Comparison of ENCODE assay signal across 10 mouse cellular contexts in the genomic region with DNA sequence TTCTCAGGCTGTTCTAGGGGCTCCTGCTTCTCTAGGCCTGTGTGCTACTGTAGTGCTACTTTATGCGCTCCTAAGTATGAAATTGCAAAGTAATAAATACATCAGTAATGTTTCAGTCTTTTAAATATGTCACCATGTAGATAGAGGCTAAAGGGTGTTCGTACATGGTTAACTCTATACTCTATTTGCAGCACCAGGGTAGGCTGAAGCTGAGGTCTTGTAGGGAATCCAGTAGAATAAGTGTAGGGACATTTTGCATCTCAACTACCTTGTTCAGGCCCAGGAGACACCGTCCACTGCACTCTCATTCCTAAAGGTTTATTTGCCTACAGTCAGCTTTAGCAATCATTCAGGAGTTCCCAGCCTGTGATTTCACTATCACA. TPM values are rescaled to one million over a fixed set of nuclear protein-coding genes. Genes with fewer than 3 reads are reported as not detected.
DNase-seq lines count a peak whose midpoint lies in the region; ATAC-seq and TF ChIP-seq lines count a peak whose summit lies in the region.
"Had no signal": no experiment of that assay in that cellular context is flagged by ENCODE, and none has a peak within 500 bp of the region (broad histone marks: within the 10 kb centered on the region; RNA-seq: fewer than 3 reads in every experiment).

No protein-coding gene starts in this region.

- DNase-seq in heart, postnatal 4 days = no peak
- DNase-seq in gastrocnemius, adult 8-10 months (ENCODE audit: low spot score in 2 of 2) = no peak
- DNase-seq in thymus, postnatal 14 days = no peak
- DNase-seq: lung, adult 18-20 months had no signal

- TF ChIP-seq CTCF in ES-Bruce4 (IDR thresholded peaks at IDR 0.05; ENCODE audit: low read depth, low read length) = no peak

- no peak overlapping the region for H3K27ac ChIP-seq in heart, embryonic 13.5 days (replicated peaks)
- no peak overlapping the region for H3K27ac ChIP-seq in ES-Bruce4 (ENCODE audit: insufficient read depth, low read length)
- peak overlapping the region; percentile 59 for H3K27ac ChIP-seq in forebrain, embryonic 13.5 days
- no peak overlapping the region for H3K27ac ChIP-seq in limb, embryonic 15.5 days

- no peaks in the 10 kb centered on the region for H3K9me3 ChIP-seq in heart, embryonic 13.5 days
- no peaks in the 10 kb centered on the region; the same call in 1 of the 2 replicates for H3K9me3 ChIP-seq in ES-Bruce4 (replicated peaks; ENCODE audit: control insufficient read depth, insufficient read depth, low read length, poor library complexity, severe bottlenecking)
- H3K9me3 ChIP-seq in forebrain, embryonic 13.5 days (replicated peaks) = no peaks in the 10 kb centered on the region
- no peaks in the 10 kb centered on the region for H3K9me3 ChIP-seq in limb, embryonic 15.5 days

- 54% methylated on average over 3 of the region's 3 CpGs for WGBS in heart, embryonic 13.5 days
- 59% methylated on average over 3 of the region's 3 CpGs for WGBS in forebrain, embryonic 13.5 days
- WGBS in limb, embryonic 15.5 days = 58% methylated on average over 3 of the region's 3 CpGs

- peaks cover 22% of the 10 kb centered on the region for H3K27me3 ChIP-seq in heart, embryonic 13.5 days (replicated peaks)
- no peaks in the 10 kb centered on the region for H3K27me3 ChIP-seq in ES-Bruce4 (ENCODE audit: control insufficient read depth, insufficient read depth, low read length, poor library complexity, severe bottlenecking)
- no peaks in the 10 kb centered on the region for H3K27me3 ChIP-seq in forebrain, embryonic 13.5 days
- peaks cover 10% of the 10 kb centered on the region for H3K27me3 ChIP-seq in limb, embryonic 15.5 days
- H3K27me3 ChIP-seq: CH12.LX had no signal

- H3K4me3 ChIP-seq in heart, embryonic 13.5 days = peak overlapping the region; percentile 59
- peak overlapping the region; percentile 75 for H3K4me3 ChIP-seq in ES-Bruce4 (ENCODE audit: low read depth, low read length)
- peak overlapping the region; percentile 62 for H3K4me3 ChIP-seq in forebrain, embryonic 13.5 days
- H3K4me3 ChIP-seq in limb, embryonic 15.5 days = peak overlapping the region; percentile 40

- TF ChIP-seq EP300 in ES-Bruce4 (IDR thresholded peaks at IDR 0.05; ENCODE audit: insufficient read depth, low read depth, low read length) = no peak

- H3K4me2 ChIP-seq in heart, embryonic 13.5 days = peak overlapping the region; percentile 75
- peak overlapping the region; percentile 68 for H3K4me2 ChIP-seq in forebrain, embryonic 13.5 days
- H3K4me2 ChIP-seq in limb, embryonic 15.5 days = peak overlapping the region; percentile 75

- no peak for TF ChIP-seq POLR2A in ES-Bruce4 (IDR thresholded peaks at IDR 0.05; ENCODE audit: insufficient read depth, low read length)

- no peaks in the 10 kb centered on the region for H3K36me3 ChIP-seq in heart, embryonic 13.5 days
- H3K36me3 ChIP-seq in ES-Bruce4 (ENCODE audit: control insufficient read depth, insufficient read depth, low read length, poor library complexity, severe bottlenecking) = no peaks in the 10 kb centered on the region
- no peaks in the 10 kb centered on the region for H3K36me3 ChIP-seq in forebrain, embryonic 13.5 days (ENCODE audit: poor library complexity, severe bottlenecking)
- H3K36me3 ChIP-seq in limb, embryonic 15.5 days = no peaks in the 10 kb centered on the region

- ATAC-seq in heart, embryonic 13.5 days (ENCODE audit: extremely low read depth, insufficient number of reproducible peaks, low FRiP score, low TSS enrichment) = no peak
- peak; percentile 9; the same call in 1 of the 2 replicates for ATAC-seq in forebrain, embryonic 13.5 days
- ATAC-seq in limb, embryonic 15.5 days (ENCODE audit: insufficient number of reproducible peaks, low FRiP score, low TSS enrichment, low read depth) = no peak
- ATAC-seq in activated CD4-positive, CD25-positive, alpha-beta regulatory T cell, adult 4 months = no peak

- H3K4me1 ChIP-seq in heart, embryonic 13.5 days = no peaks in the 10 kb centered on the region
- H3K4me1 ChIP-seq in ES-Bruce4 (ENCODE audit: control insufficient read depth, insufficient read depth, low read length) = no peaks in the 10 kb centered on the region
- H3K4me1 ChIP-seq in forebrain, embryonic 13.5 days = peaks cover 20% of the 10 kb centered on the region
- peaks cover 8% of the 10 kb centered on the region for H3K4me1 ChIP-seq in limb, embryonic 15.5 days

- H3K9ac ChIP-seq in heart, embryonic 13.5 days = peak overlapping the region; percentile 57; the same call in 1 of the 2 replicates
- H3K9ac ChIP-seq in ES-Bruce4 (ENCODE audit: low read depth, poor library complexity, severe bottlenecking) = peak overlapping the region; percentile 64
- H3K9ac ChIP-seq in forebrain, embryonic 13.5 days = peak overlapping the region; percentile 81
- H3K9ac ChIP-seq in limb, embryonic 15.5 days = no peak overlapping the region

RNA-seq across cellular contexts. Expression of a gene that starts 0.2 kb away (rescaled TPM):
- 0.17 and 0.19 TPM in 2 replicates for polyA plus RNA-seq in heart, embryonic 13.5 days (2015; fragmentation: Nextera tagmentation; extraction: Ambion mirVana)
- under 1 TPM; 0.10 to 0.18 TPM for total RNA-seq in heart, postnatal 4 days (2021)
- 0.75 and 0.91 TPM in 2 replicates for polyA plus RNA-seq in ES-Bruce4 (2011; ENCODE audit: insufficient read depth, insufficient read length, low read depth, missing spikeins)
- 4.3 and 4.9 TPM in 2 replicates for polyA plus RNA-seq in forebrain, embryonic 13.5 days (2015; fragmentation: Nextera tagmentation; extraction: Ambion mirVana)
- polyA plus RNA-seq in limb, embryonic 15.5 days (2015; fragmentation: Nextera tagmentation; extraction: Ambion mirVana) = 0.84 and 0.87 TPM in 2 replicates
- not detected for polyA plus RNA-seq in activated CD4-positive, CD25-positive, alpha-beta regulatory T cell, adult 4 months (2017; shearing (Covaris generic))
- under 1 TPM; 0.10 to 0.40 (median 0.25) TPM for total RNA-seq in gastrocnemius, adult 8-10 months (2022)
- total RNA-seq: CH12.LX had no signal

RNA-seq across cellular contexts. Expression of a gene that starts 32.6 kb away (rescaled TPM):
- 0.66 and 0.85 TPM in 2 replicates for polyA plus RNA-seq in heart, embryonic 13.5 days (2015; fragmentation: Nextera tagmentation; extraction: Ambion mirVana)
- total RNA-seq in heart, postnatal 4 days (2021) = 1 to 10 TPM; 1.4 to 1.5 TPM
- 0.20 and 0.24 TPM in 2 replicates for polyA plus RNA-seq in ES-Bruce4 (2011; ENCODE audit: insufficient read depth, insufficient read length, low read depth, missing spikeins)
- polyA plus RNA-seq in forebrain, embryonic 13.5 days (2015; fragmentation: Nextera tagmentation; extraction: Ambion mirVana) = 1.8 and 1.9 TPM in 2 replicates
- polyA plus RNA-seq in limb, embryonic 15.5 days (2015; fragmentation: Nextera tagmentation; extraction: Ambion mirVana) = 4.8 and 9.6 TPM in 2 replicates
- polyA plus RNA-seq in activated CD4-positive, CD25-positive, alpha-beta regulatory T cell, adult 4 months (2017; shearing (Covaris generic)) = not detected
- total RNA-seq in gastrocnemius, adult 8-10 months (2022) = 1 to 10 TPM; 1.5 to 7.8 (median 4.1) TPM
- total RNA-seq: CH12.LX had no signal
